Mouse (Mus musculus) cerebellum, postnatal 25 days (tissue): ENCODE data around the gene Pla2g10.
"Not testable (repeated sequence)": the region's sequence is repeated elsewhere in the genome, so short reads cannot be mapped to it uniquely, and the experiment has no call there.

Experiments
- DNase-seq, 2 experiments: peaks; one replicate each; pipeline ENCODE4 v3.0.0; 2021; ENCODE audit warnings: mixed read lengths in 2 of 2

Pla2g10 gene

GRCm38 (mm10) chr16:13730285-13731255 is at the start of gene Pla2g10:
Pla2g10 (minus strand) TSS chr16:13730983.
- peak in 1 of 2 experiments; percentile 19 for DNase-seq

- DNase-seq: not testable (repeated sequence)
These were observed 43.9 kb upstream of the Pla2g10 start for GRCm38 (mm10) chr16:13774651-13775050.

- not testable (repeated sequence) for DNase-seq
These were observed 43.2 kb upstream of the Pla2g10 start for GRCm38 (mm10) chr16:13774011-13774410.

GRCm38 (mm10) chr16:13772051-13772450 is 41.3 kb upstream of the Pla2g10 start:
- DNase-seq: not testable (repeated sequence)

GRCm38 (mm10) chr16:13771603-13772002 is 40.8 kb upstream of the Pla2g10 start:
- DNase-seq: not testable (repeated sequence)

- no peak for DNase-seq
These were observed 35.6 kb upstream of the Pla2g10 start for GRCm38 (mm10) chr16:13766367-13766766.

- no peak for DNase-seq
These were observed 33.7 kb upstream of the Pla2g10 start for GRCm38 (mm10) chr16:13764519-13764918.

- not testable (repeated sequence) for DNase-seq
These were observed 32.0 kb upstream of the Pla2g10 start for GRCm38 (mm10) chr16:13762807-13763206.

GRCm38 (mm10) chr16:13757823-13758222 is 27.0 kb upstream of the Pla2g10 start:
- DNase-seq: no peak

GRCm38 (mm10) chr16:13754400-13755190 is 23.8 kb upstream of the Pla2g10 start:
- DNase-seq: peak; percentile 94 to 97

- DNase-seq: peak in 1 of 2 experiments; percentile 11
These were observed 23.2 kb upstream of the Pla2g10 start for GRCm38 (mm10) chr16:13753986-13754385.

GRCm38 (mm10) chr16:13750626-13751025 is 19.8 kb upstream of the Pla2g10 start:
- no peak for DNase-seq

- DNase-seq: no peak
These were observed 19.2 kb upstream of the Pla2g10 start for GRCm38 (mm10) chr16:13749981-13750380.

- DNase-seq: no peak
These were observed 18.5 kb upstream of the Pla2g10 start for GRCm38 (mm10) chr16:13749306-13749705.

- not testable (repeated sequence) for DNase-seq
These were observed 18.0 kb upstream of the Pla2g10 start for GRCm38 (mm10) chr16:13748813-13749212.

GRCm38 (mm10) chr16:13748124-13748523 is 17.3 kb upstream of the Pla2g10 start:
- no peak for DNase-seq

GRCm38 (mm10) chr16:13747708-13748107 is 16.9 kb upstream of the Pla2g10 start:
- no peak for DNase-seq

GRCm38 (mm10) chr16:13740844-13741243 is 10.1 kb upstream of the Pla2g10 start:
- DNase-seq: no peak

GRCm38 (mm10) chr16:13739044-13739443 is 8.3 kb upstream of the Pla2g10 start:
- DNase-seq: not testable (repeated sequence)

GRCm38 (mm10) chr16:13735977-13736376 is 5.2 kb upstream of the Pla2g10 start:
- no peak for DNase-seq

GRCm38 (mm10) chr16:13733518-13734137 is 2.8 kb upstream of the Pla2g10 start:
- DNase-seq: peak; percentile 81 to 90

- no peak for DNase-seq
These were observed 2.0 kb upstream of the Pla2g10 start for GRCm38 (mm10) chr16:13732786-13733185.

- DNase-seq: no peak
These were observed 1.4 kb downstream of the Pla2g10 start for GRCm38 (mm10) chr16:13729428-13729827.
